Mouse (Mus musculus) neural tube, embryonic 10.5 days (tissue): ENCODE results near the gene Cilp.
"Not testable (repeated sequence)": the region's sequence is repeated elsewhere in the genome, so short reads cannot be mapped to it uniquely, and the experiment has no call there.

ENCODE experiments used
- DNase-seq: peaks from one replicate; pipeline ENCODE4 v3.0.0-alpha.2; 2017; ENCODE audit warnings: low spot score; ENCODE audit errors: extremely low spot score

Cilp gene

GRCm38 (mm10) chr9:65264959-65265358 lies at the start of gene Cilp:
Cilp (plus strand) TSS chr9:65265180.
- DNase-seq = no peak

GRCm38 (mm10) chr9:65215494-65216126 lies 49.4 kb upstream of the Cilp start:
- no peak for DNase-seq

GRCm38 (mm10) chr9:65216972-65217371 lies 48.0 kb upstream of the Cilp start:
- DNase-seq = no peak

- DNase-seq = no peak
Measured at GRCm38 (mm10) chr9:65217661-65218060, 47.3 kb upstream of the Cilp start.

- DNase-seq = no peak
Measured at GRCm38 (mm10) chr9:65218916-65219315, 46.1 kb upstream of the Cilp start.

GRCm38 (mm10) chr9:65220398-65220797 lies 44.6 kb upstream of the Cilp start:
- DNase-seq = not testable (repeated sequence)

- DNase-seq = no peak
Measured at GRCm38 (mm10) chr9:65223927-65224326, 41.1 kb upstream of the Cilp start.

- no peak for DNase-seq
Measured at GRCm38 (mm10) chr9:65225795-65226194, 39.2 kb upstream of the Cilp start.

GRCm38 (mm10) chr9:65230250-65230649 lies 34.7 kb upstream of the Cilp start:
- DNase-seq = no peak

GRCm38 (mm10) chr9:65231284-65231683 lies 33.7 kb upstream of the Cilp start:
- DNase-seq = no peak

- DNase-seq = no peak
Measured at GRCm38 (mm10) chr9:65233243-65233985, 31.6 kb upstream of the Cilp start.

- no peak for DNase-seq
Measured at GRCm38 (mm10) chr9:65234734-65235133, 30.2 kb upstream of the Cilp start.

- DNase-seq = no peak
Measured at GRCm38 (mm10) chr9:65235601-65236000, 29.4 kb upstream of the Cilp start.

- no peak for DNase-seq
Measured at GRCm38 (mm10) chr9:65237616-65238015, 27.4 kb upstream of the Cilp start.

- DNase-seq = no peak
Measured at GRCm38 (mm10) chr9:65238191-65238760, 26.7 kb upstream of the Cilp start.

- no peak for DNase-seq
Measured at GRCm38 (mm10) chr9:65239176-65239575, 25.8 kb upstream of the Cilp start.

GRCm38 (mm10) chr9:65239731-65240130 lies 25.2 kb upstream of the Cilp start:
- DNase-seq = no peak

- DNase-seq = no peak
Measured at GRCm38 (mm10) chr9:65240587-65240986, 24.4 kb upstream of the Cilp start.

- DNase-seq = no peak
Measured at GRCm38 (mm10) chr9:65241973-65242372, 23.0 kb upstream of the Cilp start.

GRCm38 (mm10) chr9:65243249-65243648 lies 21.7 kb upstream of the Cilp start:
- DNase-seq = no peak

- DNase-seq = no peak
Measured at GRCm38 (mm10) chr9:65244036-65244806, 20.8 kb upstream of the Cilp start.
